Comparison of ENCODE assay signal across 8 mouse cellular contexts in genomic region chr3:153984428-153985340, GRCm38 (mm10). TPM values are rescaled to one million over a fixed set of nuclear protein-coding genes. Genes with fewer than 3 reads are reported as not detected.
DNase-seq lines count a peak whose midpoint lies in the region; ATAC-seq and TF ChIP-seq lines count a peak whose summit lies in the region.

No protein-coding gene starts in this region.

- peak; percentile 65 for TF ChIP-seq CTCF in heart, adult 2 months (IDR thresholded peaks at IDR 0.05)

- H3K27ac ChIP-seq in heart, adult 2 months: no peak overlapping the region
- H3K27ac ChIP-seq in hindbrain, embryonic 15.5 days (replicated peaks): no peak overlapping the region
- H3K27ac ChIP-seq in limb, embryonic 11.5 days (replicated peaks; ENCODE audit: low read depth, low read length): no peak overlapping the region
- H3K27ac ChIP-seq in neural tube, embryonic 13.5 days (replicated peaks): no peak overlapping the region

- intact Hi-C loops in heart, adult 2 months (cut with DNase I): loop anchor here (1.0 kb wide), 1 partner anchor 242 kb away; no protein-coding TSS in a partner anchor
- intact Hi-C loops in heart, postnatal 25 days (cut with DNase I): loop anchor here (2.0 kb wide), 1 partner anchor 242 kb away; no protein-coding TSS in a partner anchor
- intact Hi-C loops in gastrocnemius, postnatal 14 days (cut with DNase I; ENCODE audit: low total_unique reads): loop anchor here (5.0 kb wide), 1 partner anchor 243 kb away; no protein-coding TSS in a partner anchor

- H3K27me3 ChIP-seq in heart, adult 2 months (ENCODE audit: control insufficient read depth, insufficient read depth, low read length): no peaks in the 10 kb centered on the region
- no peaks in the 10 kb centered on the region for H3K27me3 ChIP-seq in hindbrain, embryonic 15.5 days
- H3K27me3 ChIP-seq in limb, embryonic 11.5 days (ENCODE audit: control insufficient read depth, insufficient read depth, low read length): no peaks in the 10 kb centered on the region
- no peaks in the 10 kb centered on the region for H3K27me3 ChIP-seq in neural tube, embryonic 13.5 days

- H3K79me2 ChIP-seq in heart, adult 2 months (replicated peaks; ENCODE audit: control insufficient read depth, insufficient read depth, low read length): no peaks in the 10 kb centered on the region

- no peak for TF ChIP-seq EP300 in heart, adult 2 months (IDR thresholded peaks at IDR 0.05; ENCODE audit: insufficient read depth, low read depth, low read length)

- 50% methylated on average over 10 of the region's 10 CpGs for WGBS in heart, adult 2 months
- 49% methylated on average over 10 of the region's 10 CpGs for WGBS in hindbrain, embryonic 15.5 days
- 55% methylated on average over 10 of the region's 10 CpGs for WGBS in limb, embryonic 11.5 days
- WGBS in neural tube, embryonic 13.5 days: 49% methylated on average over 10 of the region's 10 CpGs

- ATAC-seq in CD4-positive, CD25-positive, alpha-beta regulatory T cell, adult 4 months: peak; percentile 37
- 0 out of 2 replicates have a peak, but pooled peaks have one; percentile 34 for ATAC-seq in hindbrain, embryonic 15.5 days (ENCODE audit: low FRiP score, low read depth)
- 0 out of 2 replicates have a peak, but pooled peaks have one; percentile 21 for ATAC-seq in limb, embryonic 11.5 days (ENCODE audit: insufficient number of reproducible peaks, low FRiP score, low TSS enrichment, low read depth)
- peak; percentile 50; the same call in 1 of the 2 replicates for ATAC-seq in neural tube, embryonic 13.5 days (ENCODE audit: low read depth)

- no peaks in the 10 kb centered on the region for H3K4me1 ChIP-seq in heart, adult 2 months (ENCODE audit: control insufficient read depth, insufficient read depth, low read length)
- peaks cover 5% of the 10 kb centered on the region for H3K4me1 ChIP-seq in hindbrain, embryonic 15.5 days (replicated peaks)
- no peaks in the 10 kb centered on the region for H3K4me1 ChIP-seq in limb, embryonic 11.5 days (ENCODE audit: control insufficient read depth, insufficient read depth, low read length)
- no peaks in the 10 kb centered on the region for H3K4me1 ChIP-seq in neural tube, embryonic 13.5 days (replicated peaks)

- no peak overlapping the region for H3K4me2 ChIP-seq in hindbrain, embryonic 15.5 days
- H3K4me2 ChIP-seq in limb, embryonic 11.5 days (ENCODE audit: low read depth, severe bottlenecking): no peak overlapping the region
- H3K4me2 ChIP-seq in neural tube, embryonic 13.5 days: no peak overlapping the region

- no peak overlapping the region for H3K4me3 ChIP-seq in heart, adult 2 months
- H3K4me3 ChIP-seq in hindbrain, embryonic 15.5 days: no peak overlapping the region
- H3K4me3 ChIP-seq in limb, embryonic 11.5 days (ENCODE audit: low read depth, low read length): no peak overlapping the region
- no peak overlapping the region for H3K4me3 ChIP-seq in neural tube, embryonic 13.5 days

- H3K9me3 ChIP-seq in hindbrain, embryonic 15.5 days: no peaks in the 10 kb centered on the region
- no peaks in the 10 kb centered on the region for H3K9me3 ChIP-seq in limb, embryonic 11.5 days (ENCODE audit: control insufficient read depth, low read length)
- H3K9me3 ChIP-seq in neural tube, embryonic 13.5 days: no peaks in the 10 kb centered on the region

- no peak for TF ChIP-seq POLR2A in heart, adult 2 months (IDR thresholded peaks at IDR 0.05; ENCODE audit: insufficient read depth, low read depth, low read length)

- DNase-seq in heart, adult 2 months: no peak
- DNase-seq in heart, postnatal 25 days (ENCODE audit: low spot score): no peak
- DNase-seq in cerebellum, postnatal 10 days: peak; percentile 72 to 78
- DNase-seq in limb, embryonic 11.5 days (ENCODE audit: low spot score): peak; percentile 49
- DNase-seq in gastrocnemius, postnatal 14 days: no peak

- H3K36me3 ChIP-seq in heart, adult 2 months (ENCODE audit: control insufficient read depth, insufficient read depth, low read length): no peaks in the 10 kb centered on the region
- no peaks in the 10 kb centered on the region for H3K36me3 ChIP-seq in hindbrain, embryonic 15.5 days
- H3K36me3 ChIP-seq in limb, embryonic 11.5 days (ENCODE audit: control insufficient read depth, insufficient read depth, low read length): no peaks in the 10 kb centered on the region
- no peaks in the 10 kb centered on the region for H3K36me3 ChIP-seq in neural tube, embryonic 13.5 days

- no peak overlapping the region for H3K9ac ChIP-seq in heart, adult 2 months (ENCODE audit: low read depth, low read length)
- H3K9ac ChIP-seq in hindbrain, embryonic 15.5 days: no peak overlapping the region
- no peak overlapping the region for H3K9ac ChIP-seq in limb, embryonic 11.5 days (ENCODE audit: low read length)
- H3K9ac ChIP-seq in neural tube, embryonic 13.5 days: no peak overlapping the region

RNA-seq across cellular contexts. Expression of gene Slc44a5, which starts 11.4 kb away (rescaled TPM):
- total RNA-seq in heart, adult 2 months (2021): under 1 TPM in 1 of 2 experiments, not detected in 1; 0.14 TPM
- 0.25 and 0.76 TPM in 2 replicates for polyA plus RNA-seq in heart, adult 2 months (2012; rRNA removed)
- under 1 TPM; 0.05 to 0.14 TPM for total RNA-seq in heart, postnatal 25 days (2021)
- under 1 TPM in 1 of 2 experiments, not detected in 1; 0.24 TPM for polyA plus RNA-seq in CD4-positive, CD25-positive, alpha-beta regulatory T cell, adult 4 months (2017; shearing (Covaris generic))
- polyA plus RNA-seq in hindbrain, embryonic 15.5 days (2015; fragmentation: Nextera tagmentation; extraction: Ambion mirVana): 8.6 and 9.6 TPM in 2 replicates
- 0.24 and 0.39 TPM in 2 replicates for polyA plus RNA-seq in limb, embryonic 11.5 days (2014; fragmentation: Nextera tagmentation; extraction: Ambion mirVana)
- polyA plus RNA-seq in neural tube, embryonic 13.5 days (2015; fragmentation: Nextera tagmentation; extraction: Ambion mirVana): 4.2 and 5.1 TPM in 2 replicates
- under 1 TPM; 0.47 to 0.53 TPM for total RNA-seq in gastrocnemius, postnatal 14 days (2021)

RNA-seq across cellular contexts. Expression of gene Acadm, which starts 40.3 kb away (rescaled TPM):
- total RNA-seq in heart, adult 2 months (2021): 1,000 to 10,000 TPM; 1,125 to 1,306 TPM
- polyA plus RNA-seq in heart, adult 2 months (2012; rRNA removed): 480 and 876 TPM in 2 replicates
- 1,000 to 10,000 TPM; 1,031 to 1,101 TPM for total RNA-seq in heart, postnatal 25 days (2021)
- polyA plus RNA-seq in CD4-positive, CD25-positive, alpha-beta regulatory T cell, adult 4 months (2017; shearing (Covaris generic)): 10 to 100 TPM; 38.4 to 40.9 TPM
- polyA plus RNA-seq in hindbrain, embryonic 15.5 days (2015; fragmentation: Nextera tagmentation; extraction: Ambion mirVana): 63.1 and 65.6 TPM in 2 replicates
- polyA plus RNA-seq in limb, embryonic 11.5 days (2014; fragmentation: Nextera tagmentation; extraction: Ambion mirVana): 42.5 and 43.9 TPM in 2 replicates
- 63.4 and 68.7 TPM in 2 replicates for polyA plus RNA-seq in neural tube, embryonic 13.5 days (2015; fragmentation: Nextera tagmentation; extraction: Ambion mirVana)
- 100 to 1,000 TPM; 233 to 329 TPM for total RNA-seq in gastrocnemius, postnatal 14 days (2021)

Comparison
In these comparisons a context has a peak if more than half of its experiments do, and no peak if none do; other contexts are left out.
1. DNase-seq: peak in cerebellum, postnatal 10 days (2 of 2) and limb, embryonic 11.5 days (single experiment); none in heart, adult 2 months (0 of 2), heart, postnatal 25 days (single experiment) and gastrocnemius, postnatal 14 days (single experiment).
2. Peak in every context shown above with its lines, with median percentiles within 50 percentile points of each other: ATAC-seq.